Mouse (Mus musculus): ENCODE measurements around the gene Daxx. TPM values are rescaled to one million over a fixed set of nuclear protein-coding genes. Genes with fewer than 3 reads are reported as not detected.

The Daxx gene
- polyA plus RNA-seq, 1 experiment from 2014 or later = 79.3 TPM

DNA sequence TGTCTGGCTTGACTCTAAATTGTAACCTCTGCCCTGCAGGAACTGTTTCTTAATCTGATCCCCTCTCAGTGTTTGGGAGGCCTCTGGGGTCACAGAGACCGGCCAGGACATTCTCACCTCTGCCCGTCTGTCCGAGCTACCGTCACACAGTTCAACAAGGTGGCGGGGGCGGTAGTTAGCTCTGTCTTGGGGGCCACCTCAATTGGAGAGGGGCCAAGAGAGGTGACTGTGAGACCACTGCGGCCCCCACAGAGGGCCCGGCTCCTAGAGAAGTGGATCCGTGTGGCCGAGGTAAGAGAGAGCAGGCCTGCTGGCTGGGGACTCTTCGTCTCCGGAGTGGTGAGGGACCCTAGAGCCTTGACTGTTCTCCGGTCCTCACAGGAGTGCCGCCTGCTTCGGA is 23.8 kb downstream of the Daxx start:
- H3K4me3 ChIP-seq (replicated peaks) = no peak overlapping the region
- H3K36me3 ChIP-seq = peaks cover 59% of the 10 kb centered on the region
- ATAC-seq (ENCODE audit: insufficient number of reproducible peaks, insufficient read depth, low FRiP score, low TSS enrichment, low read depth) = no peak
- no peaks in the 10 kb centered on the region for H3K9me3 ChIP-seq
- no peaks in the 10 kb centered on the region for H3K27me3 ChIP-seq
- 93% methylated on average over 15 of the region's 15 CpGs for WGBS
- no peak overlapping the region for H3K9ac ChIP-seq (replicated peaks)
- H3K4me2 ChIP-seq = no peak overlapping the region
- H3K4me1 ChIP-seq (replicated peaks) = peaks cover 17% of the 10 kb centered on the region
- no peak overlapping the region for H3K27ac ChIP-seq

DNA sequence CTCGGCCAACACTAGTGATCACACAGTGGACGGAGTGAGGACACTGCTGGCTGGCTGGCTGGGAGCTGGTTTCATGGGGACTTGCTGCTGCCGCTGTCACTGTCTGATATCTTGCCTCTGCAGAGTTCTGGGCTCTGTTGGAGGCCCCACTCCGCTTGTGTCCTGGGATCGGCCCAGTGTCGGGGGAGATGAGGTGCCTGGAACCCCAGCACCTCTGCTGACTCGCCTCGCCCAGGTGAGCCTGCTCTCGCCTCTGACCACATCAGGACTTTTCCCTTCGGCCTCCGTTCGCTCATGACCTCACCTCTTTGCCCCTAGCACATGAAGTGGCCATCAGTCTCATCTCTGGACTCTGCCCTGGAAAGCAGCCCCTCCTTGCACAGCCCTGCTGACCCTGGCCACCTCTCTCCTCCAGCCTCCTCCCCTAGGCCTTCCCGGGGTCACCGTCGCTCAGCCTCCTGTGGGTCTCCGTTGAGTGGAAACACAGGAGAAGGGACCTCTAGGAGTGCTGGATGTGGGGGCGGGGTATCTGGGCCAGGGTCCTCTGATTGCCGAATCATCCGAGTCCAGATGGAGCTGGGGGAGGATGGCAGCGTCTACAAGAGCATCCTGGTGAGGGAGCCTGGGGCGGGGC is 26.3 kb downstream of the Daxx start:
- no peak overlapping the region; the same call in 1 of the 2 replicates for H3K4me3 ChIP-seq (replicated peaks)
- 87% methylated on average over 21 of the region's 21 CpGs for WGBS
- no peaks in the 10 kb centered on the region for H3K9me3 ChIP-seq
- no peak overlapping the region for H3K4me2 ChIP-seq
- no peaks in the 10 kb centered on the region for H3K27me3 ChIP-seq
- no peak overlapping the region for H3K9ac ChIP-seq (replicated peaks)
- no peak overlapping the region for H3K27ac ChIP-seq
- H3K4me1 ChIP-seq (replicated peaks) = peaks cover 18% of the 10 kb centered on the region
- H3K36me3 ChIP-seq = peaks cover 69% of the 10 kb centered on the region
- no peak for ATAC-seq (ENCODE audit: insufficient number of reproducible peaks, insufficient read depth, low FRiP score, low TSS enrichment, low read depth)

DNA sequence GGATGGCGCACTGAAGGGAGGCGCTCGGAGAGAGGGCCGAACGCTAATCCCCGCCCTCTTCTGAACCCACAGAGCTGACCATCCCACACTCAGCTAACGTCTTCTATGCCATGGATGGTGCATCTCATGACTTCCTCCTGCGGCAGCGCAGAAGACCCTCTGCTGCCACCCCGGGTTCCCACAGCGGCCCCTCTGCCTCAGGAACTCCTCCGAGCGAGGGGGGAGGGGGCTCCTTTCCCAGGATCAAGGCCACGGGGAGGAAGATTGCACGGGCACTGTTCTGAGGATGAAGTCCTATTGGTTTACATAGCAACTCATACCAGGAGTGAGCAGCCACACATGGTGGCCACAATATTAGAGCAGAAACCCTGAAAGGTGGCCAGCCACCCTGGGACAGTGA is 27.8 kb downstream of the Daxx start:
- peaks cover 16% of the 10 kb centered on the region for H3K4me1 ChIP-seq (replicated peaks)
- no peak for ATAC-seq (ENCODE audit: insufficient number of reproducible peaks, insufficient read depth, low FRiP score, low TSS enrichment, low read depth)
- peaks cover 69% of the 10 kb centered on the region for H3K36me3 ChIP-seq
- no peak overlapping the region for H3K9ac ChIP-seq (replicated peaks)
- H3K4me3 ChIP-seq (replicated peaks) = no peak overlapping the region; the same call in 1 of the 2 replicates
- no peak overlapping the region for H3K4me2 ChIP-seq
- no peaks in the 10 kb centered on the region for H3K27me3 ChIP-seq
- H3K27ac ChIP-seq = no peak overlapping the region
- H3K9me3 ChIP-seq = no peaks in the 10 kb centered on the region
- WGBS = 87% methylated on average over 15 of the region's 15 CpGs

DNA sequence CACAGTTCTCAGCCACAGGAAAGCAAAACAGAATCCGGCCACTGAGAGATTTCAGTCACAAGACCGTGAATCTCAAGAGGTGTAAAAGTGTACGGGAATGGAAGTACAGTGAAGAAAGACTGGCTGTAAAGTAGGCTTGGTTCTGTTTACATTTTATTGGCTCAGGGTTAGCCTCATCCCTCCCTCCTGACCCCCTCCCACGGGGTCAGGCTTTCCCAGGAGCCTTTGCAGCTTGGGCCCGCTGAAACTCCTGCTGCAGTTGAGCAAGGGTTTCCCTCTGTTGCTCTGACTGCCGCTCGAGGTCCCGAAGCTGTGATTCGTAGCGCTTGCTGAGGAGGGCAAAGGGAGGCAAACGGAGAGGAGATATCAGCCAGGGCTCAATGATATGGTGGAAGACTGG is 29.6 kb downstream of the Daxx start:
- H3K9ac ChIP-seq (replicated peaks) = 0 out of 2 replicates have a peak overlapping the region, but pooled peaks have one; percentile 68
- peak overlapping the region; percentile 91 for H3K4me2 ChIP-seq
- no peak for ATAC-seq (ENCODE audit: insufficient number of reproducible peaks, insufficient read depth, low FRiP score, low TSS enrichment, low read depth)
- peaks cover 16% of the 10 kb centered on the region for H3K4me1 ChIP-seq (replicated peaks)
- H3K4me3 ChIP-seq (replicated peaks) = peak overlapping the region; percentile 69
- 76% methylated on average over 11 of the region's 11 CpGs for WGBS
- H3K9me3 ChIP-seq = no peaks in the 10 kb centered on the region
- peaks cover 67% of the 10 kb centered on the region for H3K36me3 ChIP-seq
- no peaks in the 10 kb centered on the region for H3K27me3 ChIP-seq
- no peak overlapping the region for H3K27ac ChIP-seq

DNA sequence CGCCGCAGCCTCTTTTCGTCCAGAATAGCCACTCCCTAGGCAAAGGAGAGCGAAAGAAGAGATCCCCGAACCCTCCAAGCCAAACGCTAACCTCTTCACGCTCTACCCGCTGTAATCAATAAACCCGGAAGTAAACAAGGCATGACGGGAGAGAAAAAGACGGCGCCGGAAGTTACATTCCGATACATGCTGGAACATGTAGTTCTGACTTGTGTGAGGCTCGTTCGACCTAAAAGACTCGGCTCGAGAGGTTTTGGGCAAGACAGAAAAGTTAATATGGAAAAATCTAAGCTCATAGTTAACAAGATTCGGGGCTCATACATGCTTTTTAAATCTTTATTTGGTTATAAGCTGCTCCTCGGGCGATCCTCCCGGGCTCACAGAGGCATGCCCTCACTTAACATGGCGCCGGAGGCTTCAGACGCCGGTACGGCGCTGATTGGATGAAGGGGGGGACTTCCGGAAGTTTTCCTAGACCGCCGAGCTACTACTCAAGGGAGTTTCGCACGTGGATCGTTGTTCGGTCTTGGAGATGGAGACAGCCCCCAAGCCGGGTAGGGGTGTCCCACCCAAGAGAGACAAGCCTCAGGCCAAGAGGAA is 31.1 kb downstream of the Daxx start, which contains the start of the genes Pfdn6 and Wdr46:
Pfdn6 (minus strand) TSS at position 138 of the 600 bp plus-strand sequence.
Wdr46 (plus strand) TSS at position 455 of the 600 bp plus-strand sequence.
- peak within 1 kb of the TSS; percentile 41; the same call in 1 of the 2 replicates for H3K27ac ChIP-seq
- H3K4me1 ChIP-seq (replicated peaks) = peaks cover 16% of the 10 kb centered on the region
- no peaks in the 10 kb centered on the region for H3K27me3 ChIP-seq
- peak; percentile 79 for ATAC-seq (ENCODE audit: insufficient number of reproducible peaks, insufficient read depth, low FRiP score, low TSS enrichment, low read depth)
- WGBS = under 1% methylated on average over 36 of the region's 36 CpGs
- peak within 1 kb of the TSS; percentile 68 for H3K9ac ChIP-seq (replicated peaks)
- H3K36me3 ChIP-seq = peaks cover 67% of the 10 kb centered on the region
- no peaks in the 10 kb centered on the region for H3K9me3 ChIP-seq
- H3K4me3 ChIP-seq (replicated peaks) = peak within 1 kb of the TSS; percentile 69
- H3K4me2 ChIP-seq = peak within 1 kb of the TSS; percentile 91

DNA sequence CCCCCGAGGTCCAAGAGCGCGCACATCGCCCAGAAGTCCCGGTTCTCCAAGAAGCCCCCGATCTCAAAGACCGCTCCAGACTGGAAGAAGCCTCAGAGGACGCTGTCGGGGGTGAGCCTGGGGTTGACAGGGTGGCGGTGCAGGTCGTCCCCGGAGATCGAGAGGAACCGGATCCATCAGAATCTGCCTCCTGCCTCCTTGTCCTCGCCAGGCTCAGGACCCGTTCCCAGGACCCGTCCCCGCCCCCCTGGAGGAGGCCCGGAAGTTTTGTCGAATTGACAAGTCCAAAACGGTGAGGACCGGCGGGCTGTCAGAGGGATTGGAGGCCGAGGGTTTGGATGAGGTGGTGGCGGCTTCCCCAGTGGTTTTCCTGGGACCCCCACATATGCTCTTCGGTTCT is 31.8 kb downstream of the Daxx start:
- H3K36me3 ChIP-seq = peaks cover 67% of the 10 kb centered on the region
- no peak for ATAC-seq (ENCODE audit: insufficient number of reproducible peaks, insufficient read depth, low FRiP score, low TSS enrichment, low read depth)
- H3K27me3 ChIP-seq = no peaks in the 10 kb centered on the region
- peaks cover 16% of the 10 kb centered on the region for H3K4me1 ChIP-seq (replicated peaks)
- no peak overlapping the region for H3K27ac ChIP-seq
- H3K4me2 ChIP-seq = peak overlapping the region; percentile 91
- peak overlapping the region; percentile 68 for H3K9ac ChIP-seq (replicated peaks)
- H3K4me3 ChIP-seq (replicated peaks) = peak overlapping the region; percentile 69
- no peaks in the 10 kb centered on the region for H3K9me3 ChIP-seq
- 2% methylated on average over 26 of the region's 26 CpGs for WGBS

DNA sequence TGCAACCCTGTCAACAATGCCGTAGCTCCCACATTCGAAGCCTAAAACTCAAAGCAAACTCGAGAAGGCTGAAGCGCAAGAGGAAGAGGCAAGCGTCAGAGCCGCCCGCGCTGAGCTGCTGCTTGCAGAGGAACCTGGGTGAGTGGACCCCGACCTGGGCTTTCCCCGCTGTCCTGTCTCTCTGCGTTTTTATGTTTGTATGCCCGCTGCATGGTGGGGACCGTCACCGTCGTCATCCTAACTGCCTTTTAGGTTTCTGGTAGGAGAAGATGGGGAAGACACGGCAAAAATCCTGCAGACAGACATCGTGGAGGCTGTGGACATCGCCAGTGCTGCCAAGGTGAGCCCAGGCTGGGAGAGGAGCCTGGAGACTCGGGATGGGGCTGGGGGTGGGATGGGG is 32.2 kb downstream of the Daxx start:
- ATAC-seq (ENCODE audit: insufficient number of reproducible peaks, insufficient read depth, low FRiP score, low TSS enrichment, low read depth) = no peak
- Histone ChIP-seq H3K27me3 (no peaks in the 10 kb centered on the region), H3K9me3 (no peaks in the 10 kb centered on the region), H3K4me1 (replicated peaks) (peaks cover 16% of the 10 kb centered on the region), H3K9ac (replicated peaks) (peak overlapping the region; percentile 68), H3K36me3 (peaks cover 67% of the 10 kb centered on the region), H3K4me2 (peak overlapping the region; percentile 91), H3K27ac (no peak overlapping the region), H3K4me3 (replicated peaks) (peak overlapping the region; percentile 69)
- WGBS = 60% methylated on average over 19 of the region's 19 CpGs

DNA sequence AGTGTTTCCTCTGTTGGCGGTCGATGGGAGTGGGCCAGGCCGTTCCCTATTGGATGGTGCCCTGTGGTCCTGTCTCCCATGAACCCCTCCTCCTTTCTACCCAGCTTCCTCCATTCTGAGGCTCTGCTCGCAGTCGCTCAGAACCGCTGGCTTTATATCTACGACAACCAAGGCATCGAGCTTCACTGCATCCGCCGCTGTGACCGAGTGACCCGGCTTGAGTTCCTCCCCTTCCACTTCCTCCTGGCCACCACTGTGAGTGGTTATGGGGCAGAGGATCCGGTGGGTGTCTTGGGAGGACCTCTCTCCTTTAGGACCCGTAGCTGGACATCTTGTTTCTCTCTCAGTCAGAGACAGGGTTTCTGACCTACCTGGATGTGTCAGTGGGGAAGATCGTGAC is 34.2 kb downstream of the Daxx start:
- peaks cover 69% of the 10 kb centered on the region for H3K36me3 ChIP-seq
- H3K4me3 ChIP-seq (replicated peaks) = no peak overlapping the region
- no peak overlapping the region for H3K4me2 ChIP-seq
- ATAC-seq (ENCODE audit: insufficient number of reproducible peaks, insufficient read depth, low FRiP score, low TSS enrichment, low read depth) = no peak
- 93% methylated on average over 15 of the region's 15 CpGs for WGBS
- no peak overlapping the region for H3K27ac ChIP-seq
- no peak overlapping the region for H3K9ac ChIP-seq (replicated peaks)
- no peaks in the 10 kb centered on the region for H3K9me3 ChIP-seq
- peaks cover 16% of the 10 kb centered on the region for H3K4me1 ChIP-seq (replicated peaks)
- no peaks in the 10 kb centered on the region for H3K27me3 ChIP-seq

DNA sequence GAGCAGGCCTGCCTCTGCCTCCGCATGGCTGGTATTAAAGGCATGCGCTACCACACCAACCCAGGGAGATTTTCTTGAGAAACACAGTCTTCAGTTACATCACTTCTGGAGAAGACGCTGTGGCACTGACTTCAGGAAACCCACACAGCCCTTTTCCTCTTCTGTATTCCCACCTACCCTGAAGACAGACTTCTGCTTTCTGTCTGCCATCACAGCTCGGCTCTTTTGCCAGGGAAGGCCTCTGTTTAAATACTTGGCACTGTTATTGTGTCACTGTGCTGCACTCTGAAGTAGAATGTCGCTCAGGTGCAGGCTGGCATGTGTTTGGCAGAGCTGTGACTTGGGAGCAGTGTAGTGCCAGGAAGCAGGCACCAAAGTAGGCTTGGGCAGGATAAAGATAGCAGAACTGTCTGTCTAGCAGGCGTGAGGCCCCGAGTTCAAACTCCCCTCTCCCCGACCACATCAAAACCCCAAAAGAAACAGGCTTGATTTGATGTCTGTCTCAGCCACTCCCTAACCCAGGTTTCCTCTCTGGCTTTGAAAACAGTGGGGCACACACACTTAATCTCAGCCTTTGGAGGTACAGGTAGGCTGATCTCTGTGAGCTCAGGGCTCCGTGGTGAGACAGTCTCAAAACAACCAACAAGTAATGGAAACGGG is 38.3 kb downstream of the Daxx start:
- no peak for ATAC-seq (ENCODE audit: insufficient number of reproducible peaks, insufficient read depth, low FRiP score, low TSS enrichment, low read depth)
- H3K4me2 ChIP-seq = no peak overlapping the region
- no peaks in the 10 kb centered on the region for H3K27me3 ChIP-seq
- no peak overlapping the region for H3K27ac ChIP-seq
- H3K36me3 ChIP-seq = peaks cover 88% of the 10 kb centered on the region
- no peak overlapping the region for H3K4me3 ChIP-seq (replicated peaks)
- H3K9me3 ChIP-seq = no peaks in the 10 kb centered on the region
- WGBS = 93% methylated on average over 10 of the region's 10 CpGs
- peaks cover 30% of the 10 kb centered on the region for H3K4me1 ChIP-seq (replicated peaks)
- H3K9ac ChIP-seq (replicated peaks) = no peak overlapping the region

DNA sequence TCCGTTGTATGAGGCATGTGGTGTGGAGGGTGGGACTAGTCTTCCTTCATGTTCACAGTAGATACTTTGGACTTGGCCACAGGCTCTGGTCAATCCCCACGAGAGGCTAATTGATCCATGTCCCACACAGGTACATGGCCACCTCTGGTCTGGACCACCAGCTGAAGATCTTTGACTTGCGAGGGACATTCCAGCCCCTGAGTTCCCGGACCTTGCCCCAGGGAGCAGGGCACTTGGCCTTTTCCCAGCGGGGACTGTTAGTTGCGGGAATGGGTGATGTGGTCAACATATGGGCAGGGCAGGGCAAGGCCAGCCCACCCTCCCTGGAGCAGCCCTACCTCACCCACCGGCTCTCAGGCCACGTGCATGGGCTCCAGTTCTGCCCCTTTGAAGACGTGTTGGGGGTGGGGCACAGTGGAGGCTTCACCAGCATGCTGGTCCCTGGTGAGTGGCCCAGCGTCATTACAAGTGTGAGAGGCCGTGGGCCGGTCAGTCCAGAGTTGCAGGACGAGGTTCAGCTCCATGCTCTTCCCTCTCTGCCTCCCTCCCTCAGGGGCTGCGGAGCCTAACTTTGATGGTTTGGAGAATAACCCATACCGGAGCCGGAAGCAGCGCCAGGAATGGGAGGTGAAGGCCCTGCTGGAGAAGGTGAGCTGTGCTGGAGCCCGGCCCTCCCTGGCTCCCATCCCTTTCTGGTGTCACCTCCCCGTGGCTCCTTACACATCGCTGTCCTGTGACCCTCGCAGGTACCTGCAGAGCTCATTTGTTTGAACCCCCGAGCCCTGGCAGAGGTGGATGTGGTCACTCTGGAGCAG is 39.1 kb downstream of the Daxx start:
- H3K36me3 ChIP-seq = peaks cover 89% of the 10 kb centered on the region
- H3K4me2 ChIP-seq = no peak overlapping the region
- H3K9me3 ChIP-seq = no peaks in the 10 kb centered on the region
- H3K4me1 ChIP-seq (replicated peaks) = peaks cover 38% of the 10 kb centered on the region
- H3K27ac ChIP-seq = no peak overlapping the region
- H3K9ac ChIP-seq (replicated peaks) = no peak overlapping the region
- no peaks in the 10 kb centered on the region for H3K27me3 ChIP-seq
- no peak overlapping the region for H3K4me3 ChIP-seq (replicated peaks)
- 83% methylated on average over 22 of the region's 22 CpGs for WGBS
- no peak for ATAC-seq (ENCODE audit: insufficient number of reproducible peaks, insufficient read depth, low FRiP score, low TSS enrichment, low read depth)

Data from limb, embryonic 12.5 days (tissue).